ENCODE assay signal across 17 mouse cellular contexts in genomic region chr2:22038780-22039179, GRCm38 (mm10).
A peak's percentile ranks its signal among the peaks of the same experiment; 100 is the strongest.
DNase-seq lines count a peak whose midpoint lies in the region; ATAC-seq and TF ChIP-seq lines count a peak whose summit lies in the region.
"Had no signal": no experiment of that assay in that cellular context is flagged by ENCODE, and none has a peak within 500 bp of the region (broad histone marks: within the 10 kb centered on the region; RNA-seq: fewer than 3 reads in every experiment).

No protein-coding gene starts in this region.

- H3K36me3 ChIP-seq in liver, postnatal 0 days (replicated peaks; ENCODE audit: insufficient read depth, low read length) = no peaks in the 10 kb centered on the region
- H3K36me3 ChIP-seq: embryonic facial prominence, embryonic 13.5 days; neural tube, embryonic 12.5 days had no signal

- no peaks in the 10 kb centered on the region for H3K4me1 ChIP-seq in liver, postnatal 0 days (ENCODE audit: insufficient read depth)
- H3K4me1 ChIP-seq: embryonic facial prominence, embryonic 13.5 days; neural tube, embryonic 12.5 days had no signal

- H3K9ac ChIP-seq in liver, postnatal 0 days (replicated peaks) = no peak overlapping the region
- H3K9ac ChIP-seq: embryonic facial prominence, embryonic 13.5 days; neural tube, embryonic 12.5 days had no signal

- TF ChIP-seq EP300 in liver, postnatal 0 days (IDR thresholded peaks at IDR 0.05; ENCODE audit: low read depth) = no peak

- no peaks in the 10 kb centered on the region for H3K9me3 ChIP-seq in liver, postnatal 0 days (ENCODE audit: low read length)
- H3K9me3 ChIP-seq: embryonic facial prominence, embryonic 13.5 days; neural tube, embryonic 12.5 days had no signal

- H3K4me2 ChIP-seq in liver, postnatal 0 days (ENCODE audit: low read depth, low read length) = no peak overlapping the region
- H3K4me2 ChIP-seq: embryonic facial prominence, embryonic 13.5 days; neural tube, embryonic 12.5 days had no signal

- no peak for TF ChIP-seq POLR2A in brain, embryonic 14.5 days (IDR thresholded peaks at IDR 0.05; ENCODE audit: borderline replicate concordance, extremely low read depth, insufficient read depth, insufficient read length, poor library complexity, severe bottlenecking)

- no peak for ATAC-seq in liver, postnatal 0 days
- no peak for ATAC-seq in activated CD4-positive, CD25-positive, alpha-beta regulatory T cell, adult 4 months

- WGBS in liver, postnatal 0 days (ENCODE audit: insufficient replicate concordance) = 44% methylated on average over 2 of the region's 2 CpGs

- no peaks in the 10 kb centered on the region for H3K27me3 ChIP-seq in liver, postnatal 0 days (ENCODE audit: insufficient read depth, low read length)
- H3K27me3 ChIP-seq: embryonic facial prominence, embryonic 13.5 days; neural tube, embryonic 12.5 days had no signal

- TF ChIP-seq CTCF in brain, embryonic 14.5 days (IDR thresholded peaks at IDR 0.05; ENCODE audit: borderline replicate concordance, extremely low read depth, insufficient read depth, insufficient read length) = no peak
- no peak for TF ChIP-seq CTCF in liver, postnatal 0 days (IDR thresholded peaks at IDR 0.05; ENCODE audit: low read depth)

- peak; percentile 31 to 60 for DNase-seq in frontal cortex, postnatal 36 days (ENCODE audit: low spot score in 2 of 2)
- DNase-seq in frontal cortex, postnatal 25 days (ENCODE audit: low spot score in 2 of 2) = no peak
- DNase-seq in right cerebral cortex, adult 18-20 months = peak; percentile 73
- no peak for DNase-seq in right cerebral cortex, postnatal 4 days
- peak; percentile 60 for DNase-seq in brain, embryonic 14.5 days (ENCODE audit: low read depth)
- DNase-seq in liver, postnatal 0 days = no peak
- DNase-seq: cerebellum, adult 2 months; gastrocnemius, adult 2 months; heart, postnatal 14 days; kidney, adult 2 months; kidney, postnatal 4 days; lung, postnatal 4 days; thymus, postnatal 25 days had no signal

- H3K4me3 ChIP-seq in liver, postnatal 0 days (ENCODE audit: low read depth, low read length) = no peak overlapping the region
- H3K4me3 ChIP-seq: embryonic facial prominence, embryonic 13.5 days; gastrocnemius, adult 2 months; neural tube, embryonic 12.5 days had no signal

- H3K27ac ChIP-seq in liver, postnatal 0 days (ENCODE audit: low read depth) = no peak overlapping the region
- H3K27ac ChIP-seq: embryonic facial prominence, embryonic 13.5 days; gastrocnemius, adult 2 months; neural tube, embryonic 12.5 days; stomach, postnatal 0 days had no signal

Comparison
In these comparisons a context has a peak if more than half of its experiments do, and no peak if none do; other contexts are left out.
1. DNase-seq: peak in frontal cortex, postnatal 36 days (2 of 2), right cerebral cortex, adult 18-20 months (single experiment) and brain, embryonic 14.5 days (single experiment); none in frontal cortex, postnatal 25 days (0 of 2), right cerebral cortex, postnatal 4 days (single experiment) and liver, postnatal 0 days (single experiment).